Mouse (Mus musculus): ENCODE data around the gene Asap3.

The Asap3 gene

GRCm38 (mm10) chr4:136180408-136181330 is 25.5 kb upstream of the Asap3 start:
- DNase-seq (ENCODE audit: low spot score in 2 of 2) = peak; percentile 46 to 70

GRCm38 (mm10) chr4:136181367-136181766 is 24.8 kb upstream of the Asap3 start:
- DNase-seq (ENCODE audit: low spot score in 2 of 2) = no peak

- DNase-seq (ENCODE audit: low spot score in 2 of 2) = peak; percentile 31 to 48
Observed at GRCm38 (mm10) chr4:136185375-136185774, 20.8 kb upstream of the Asap3 start.

- DNase-seq (ENCODE audit: low spot score in 2 of 2) = no peak
Observed at GRCm38 (mm10) chr4:136186315-136186714, 19.9 kb upstream of the Asap3 start.

GRCm38 (mm10) chr4:136186739-136187472 is 19.3 kb upstream of the Asap3 start:
- no peak for DNase-seq (ENCODE audit: low spot score in 2 of 2)

GRCm38 (mm10) chr4:136188973-136189737 is 17.0 kb upstream of the Asap3 start:
- DNase-seq (ENCODE audit: low spot score in 2 of 2) = no peak

GRCm38 (mm10) chr4:136189912-136190311 is 16.3 kb upstream of the Asap3 start:
- DNase-seq (ENCODE audit: low spot score in 2 of 2) = no peak

GRCm38 (mm10) chr4:136193571-136193970 is 12.6 kb upstream of the Asap3 start:
- no peak for DNase-seq (ENCODE audit: low spot score in 2 of 2)

- no peak for DNase-seq (ENCODE audit: low spot score in 2 of 2)
Observed at GRCm38 (mm10) chr4:136195029-136195428, 11.1 kb upstream of the Asap3 start.

- DNase-seq (ENCODE audit: low spot score in 2 of 2) = no peak
Observed at GRCm38 (mm10) chr4:136195629-136196028, 10.5 kb upstream of the Asap3 start.

- no peak for DNase-seq (ENCODE audit: low spot score in 2 of 2)
Observed at GRCm38 (mm10) chr4:136196201-136196600, 10.0 kb upstream of the Asap3 start.

- no peak for DNase-seq (ENCODE audit: low spot score in 2 of 2)
Observed at GRCm38 (mm10) chr4:136198846-136199245, 7.3 kb upstream of the Asap3 start.

- peak; percentile 31 to 52 for DNase-seq (ENCODE audit: low spot score in 2 of 2)
Observed at GRCm38 (mm10) chr4:136199562-136200292, 6.4 kb upstream of the Asap3 start.

- DNase-seq (ENCODE audit: low spot score in 2 of 2) = peak; percentile 61 to 68
Observed at GRCm38 (mm10) chr4:136202509-136202908, 3.7 kb upstream of the Asap3 start.

- no peak for DNase-seq (ENCODE audit: low spot score in 2 of 2)
Observed at GRCm38 (mm10) chr4:136204775-136205174, 1.4 kb upstream of the Asap3 start.

- DNase-seq (ENCODE audit: low spot score in 2 of 2) = no peak
Observed at GRCm38 (mm10) chr4:136206943-136207342, 778 bp downstream of the Asap3 start.

GRCm38 (mm10) chr4:136210931-136211330 is 4.8 kb downstream of the Asap3 start:
- DNase-seq (ENCODE audit: low spot score in 2 of 2) = no peak

GRCm38 (mm10) chr4:136213629-136214028 is 7.5 kb downstream of the Asap3 start:
- no peak for DNase-seq (ENCODE audit: low spot score in 2 of 2)

GRCm38 (mm10) chr4:136214828-136215227 is 8.7 kb downstream of the Asap3 start:
- DNase-seq (ENCODE audit: low spot score in 2 of 2) = no peak

- no peak for DNase-seq (ENCODE audit: low spot score in 2 of 2)
Observed at GRCm38 (mm10) chr4:136215576-136215975, 9.4 kb downstream of the Asap3 start.

- no peak for DNase-seq (ENCODE audit: low spot score in 2 of 2)
Observed at GRCm38 (mm10) chr4:136217063-136217462, 10.9 kb downstream of the Asap3 start.

Measured in right cerebral cortex, adult 2 months (tissue).